Mouse (Mus musculus): ENCODE measurements around the gene Card9.

GRCm38 (mm10) chr2:26388682-26389153, 28.0 kb upstream of the Card9 start:
- no peak for TF ChIP-seq CTCF (IDR thresholded peaks at IDR 0.05; ENCODE audit: low read depth)
- no peak for TF ChIP-seq EP300 (IDR thresholded peaks at IDR 0.05; ENCODE audit: low read depth)

Data from heart, postnatal 0 days (tissue).